Mouse (Mus musculus) Patski (cell line): ENCODE results near the gene St7. TPM values are rescaled to one million over a fixed set of nuclear protein-coding genes. Genes with fewer than 3 reads are reported as not detected.

ENCODE experiments used
- ATAC-seq: fragments of 100-300 bp; one replicate; pipeline ENCODE4 v1.8.0; 2021
- CTCF ChIA-PET: fragments of 350-600 bp; sonication (Branson Sonifier 250); formaldehyde crosslinking; loops from one replicate; lab custom pipeline; 2022; ENCODE audit warnings: inconsistent platforms; lab: Charles Lee
- POLR2A ChIA-PET: fragments of 350-600 bp; sonication (Branson Sonifier 250); formaldehyde crosslinking; loops from one replicate; lab custom pipeline; 2022; ENCODE audit warnings: antibody characterized with exemption, inconsistent platforms; lab: Charles Lee
- DNase-seq: peaks from one replicate; pipeline ENCODE4 v3.0.0-alpha.2; 2011; ENCODE audit warnings: low read depth, low spot score
- H3K27me3 ChIP-seq: fragments of 371-371 bp; one replicate; pipeline ENCODE4 v1.5.1; 2021
- CTCF ChIP-seq: fragments of 100-300 bp; IDR thresholded peaks from one replicate; pipeline ENCODE4 v1.5.1; 2021
- in situ Hi-C: fragments of 300-500 bp; cut with MboI; formaldehyde crosslinking; loops from 3 replicates; pipeline ENCODE4 v1.11.1; 2018; ENCODE audit warnings: low pct_unique_long_range_greater_than_20kb, mixed read lengths
- polyA plus RNA-seq: library from polyadenylated mRNA; unstranded; gene quantifications from one replicate; pipeline ENCODE4 v1.2.3, GENCODE M21; 2021

St7 gene
- polyA plus RNA-seq, 1 experiment from 2014 or later, result 23.1 TPM

GRCm38 (mm10) chr6:17968467-17969144 lies 275.9 kb downstream of the St7 start:
- ChIA-PET POLR2A (no interaction called here), CTCF (no interaction called here)
- no peak for TF ChIP-seq CTCF
- DNase-seq (no peak), ATAC-seq (no peak)
- in situ Hi-C loops, result no loop called here
- H3K27me3 ChIP-seq, result no peaks in the 10 kb centered on the region

GRCm38 (mm10) chr6:17969815-17970214 lies 277.1 kb downstream of the St7 start:
- CTCF ChIA-PET, result no interaction called here
- POLR2A ChIA-PET, result no interaction called here
- no peak for TF ChIP-seq CTCF
- ATAC-seq (no peak), DNase-seq (no peak)
- no peaks in the 10 kb centered on the region for H3K27me3 ChIP-seq
- in situ Hi-C loops, result no loop called here

- in situ Hi-C loops, result no loop called here
- DNase-seq, result no peak
- ChIA-PET CTCF (no interaction called here), POLR2A (no interaction called here)
- no peaks in the 10 kb centered on the region for H3K27me3 ChIP-seq
- ATAC-seq, result no peak
- TF ChIP-seq CTCF, result no peak
Observed at GRCm38 (mm10) chr6:17971393-17971792, 278.7 kb downstream of the St7 start.

- ChIA-PET POLR2A (no interaction called here), CTCF (no interaction called here)
- DNase-seq (no peak), ATAC-seq (no peak)
- no peaks in the 10 kb centered on the region for H3K27me3 ChIP-seq
- in situ Hi-C loops, result no loop called here
- no peak for TF ChIP-seq CTCF
Observed at GRCm38 (mm10) chr6:17974416-17974815, 281.7 kb downstream of the St7 start.

GRCm38 (mm10) chr6:17977165-17977564 lies 284.4 kb downstream of the St7 start:
- ATAC-seq (no peak), DNase-seq (no peak)
- in situ Hi-C loops, result no loop called here
- ChIA-PET CTCF (no interaction called here), POLR2A (no interaction called here)
- H3K27me3 ChIP-seq, result no peaks in the 10 kb centered on the region
- no peak for TF ChIP-seq CTCF

GRCm38 (mm10) chr6:17978324-17978723 lies 285.6 kb downstream of the St7 start:
- no peak for TF ChIP-seq CTCF
- ATAC-seq, result peak; percentile 91
- ChIA-PET CTCF (no interaction called here), POLR2A (no interaction called here)
- no peaks in the 10 kb centered on the region for H3K27me3 ChIP-seq
- in situ Hi-C loops, result no loop called here
- DNase-seq, result peak; percentile 68

- in situ Hi-C loops, result no loop called here
- CTCF ChIA-PET, result no interaction called here
- DNase-seq (peak; percentile 50), ATAC-seq (peak; percentile 82)
- H3K27me3 ChIP-seq, result no peaks in the 10 kb centered on the region
- POLR2A ChIA-PET, result no interaction called here
- TF ChIP-seq CTCF, result no peak
Observed at GRCm38 (mm10) chr6:17978881-17979280, 286.1 kb downstream of the St7 start.

- no peak for ATAC-seq
Observed at GRCm38 (mm10) chr6:17979361-17979760, 286.6 kb downstream of the St7 start.

GRCm38 (mm10) chr6:17990173-17991028 lies 297.7 kb downstream of the St7 start:
- ATAC-seq, result no peak
- no peak for TF ChIP-seq CTCF
- in situ Hi-C loops, result no loop called here
- ChIA-PET CTCF (interaction anchor here (1.2 kb wide), 1 partner anchor 10 kb away, joined by 3 read pairs; no protein-coding TSS in a partner anchor), POLR2A (no interaction called here)
- DNase-seq, result no peak
- no peaks in the 10 kb centered on the region for H3K27me3 ChIP-seq

More at GRCm38 (mm10) chr6:17979361-17979760, 286.6 kb downstream of the St7 start:
- DNase-seq, result no peak
- no peak for TF ChIP-seq CTCF
- POLR2A ChIA-PET, result no interaction called here
- CTCF ChIA-PET, result no interaction called here
- H3K27me3 ChIP-seq, result no peaks in the 10 kb centered on the region
- in situ Hi-C loops, result no loop called here

- H3K27me3 ChIP-seq, result no peaks in the 10 kb centered on the region
- in situ Hi-C loops, result no loop called here
- no peak for TF ChIP-seq CTCF
- no peak for DNase-seq
- no peak for ATAC-seq
- CTCF ChIA-PET, result interaction anchor here (1.7 kb wide), 1 partner anchor 10 kb away, joined by 5 read pairs; no protein-coding TSS in a partner anchor
- POLR2A ChIA-PET, result no interaction called here
Observed at GRCm38 (mm10) chr6:17991625-17992024, 298.9 kb downstream of the St7 start.

Other genes with a start within 250 kb of the St7 start
- gene Met, start 229.1 kb upstream of the St7 start, polyA plus RNA-seq, result 128 TPM
- gene Capza2, start 56.7 kb upstream of the St7 start, polyA plus RNA-seq, result 185 TPM